In the genomic region with DNA sequence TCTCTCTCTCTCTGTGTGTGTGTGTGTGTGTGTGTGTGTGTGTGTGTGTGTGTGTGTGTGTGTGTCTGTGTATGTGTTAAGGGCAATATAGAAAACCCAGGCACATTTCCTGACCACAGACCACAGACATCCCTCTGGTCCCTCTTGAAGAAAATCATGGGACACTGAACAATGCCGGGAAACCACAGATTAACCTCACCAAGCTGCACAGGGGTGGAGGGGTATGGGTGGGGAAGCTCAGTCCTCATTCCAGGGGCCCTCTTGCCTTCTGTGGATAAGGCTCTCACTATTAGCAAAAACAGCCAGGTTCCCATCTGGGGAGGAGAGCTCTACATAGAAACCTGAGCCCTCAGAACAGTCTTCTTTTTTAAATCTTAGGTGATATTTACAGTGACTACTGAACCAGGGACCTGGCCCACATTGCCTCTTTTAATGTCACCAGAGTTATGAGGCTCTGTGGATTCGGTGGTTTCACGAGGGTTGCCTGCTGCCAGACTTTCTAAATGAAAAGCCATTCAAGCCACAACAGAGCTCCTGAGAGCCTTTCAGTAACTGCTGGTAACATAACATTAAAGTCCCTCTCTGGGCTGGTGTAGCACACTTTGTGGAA, we compare ENCODE assay signal across 11 mouse cellular contexts.
"Had no signal": no experiment of that assay in that cellular context is flagged by ENCODE, and none has a peak within 500 bp of the region (broad histone marks: within the 10 kb centered on the region; RNA-seq: fewer than 3 reads in every experiment).

No protein-coding gene starts in this region.

- H3K4me1 ChIP-seq: lung, embryonic 15.5 days; midbrain, embryonic 12.5 days had no signal

- H3K9me3 ChIP-seq: liver, embryonic 12.5 days; lung, embryonic 15.5 days; midbrain, embryonic 12.5 days had no signal

- H3K27me3 ChIP-seq: lung, embryonic 15.5 days; midbrain, embryonic 12.5 days had no signal

- H3K27ac ChIP-seq: kidney, postnatal 0 days; liver, embryonic 12.5 days; lung, embryonic 15.5 days; macrophage; midbrain, embryonic 12.5 days had no signal

- H3K36me3 ChIP-seq: liver, embryonic 12.5 days; lung, embryonic 15.5 days; midbrain, embryonic 12.5 days had no signal

- ATAC-seq: liver, embryonic 12.5 days; midbrain, embryonic 16.5 days had no signal

- H3K4me2 ChIP-seq: liver, embryonic 12.5 days; lung, embryonic 15.5 days; midbrain, embryonic 12.5 days had no signal

- DNase-seq: left cerebral cortex, postnatal 4 days; lung, postnatal 14 days; right cerebral cortex, adult 18-20 months; right cerebral cortex, postnatal 25 days; thymus, postnatal 36 days had no signal

- H3K4me3 ChIP-seq: liver, embryonic 12.5 days; lung, embryonic 15.5 days; midbrain, embryonic 12.5 days had no signal

- H3K9ac ChIP-seq: liver, embryonic 12.5 days; lung, embryonic 15.5 days; midbrain, embryonic 12.5 days had no signal
